Mouse (Mus musculus): ENCODE results near the gene Ildr2.

The Ildr2 gene

DNA sequence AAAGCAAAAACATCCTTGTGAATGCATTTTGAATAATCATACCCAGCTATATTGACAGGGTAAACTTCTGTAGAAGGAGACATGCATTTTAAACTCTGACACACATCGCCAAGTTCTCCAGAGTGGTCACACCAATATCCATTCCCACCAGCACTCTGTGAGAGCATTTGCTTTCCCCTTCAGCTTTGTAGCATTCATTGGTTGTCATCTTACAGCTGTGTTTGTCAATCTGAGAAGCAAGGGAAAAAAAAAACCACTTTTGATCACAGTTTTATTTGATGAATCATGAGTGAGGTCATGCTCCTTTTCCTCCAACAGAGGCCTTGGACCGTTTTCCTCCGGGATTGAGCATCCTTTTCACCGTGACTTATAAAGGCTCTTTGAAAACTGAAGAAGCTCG lies 89.6 kb downstream of the Ildr2 start:
- DNase-seq = no peak

DNA sequence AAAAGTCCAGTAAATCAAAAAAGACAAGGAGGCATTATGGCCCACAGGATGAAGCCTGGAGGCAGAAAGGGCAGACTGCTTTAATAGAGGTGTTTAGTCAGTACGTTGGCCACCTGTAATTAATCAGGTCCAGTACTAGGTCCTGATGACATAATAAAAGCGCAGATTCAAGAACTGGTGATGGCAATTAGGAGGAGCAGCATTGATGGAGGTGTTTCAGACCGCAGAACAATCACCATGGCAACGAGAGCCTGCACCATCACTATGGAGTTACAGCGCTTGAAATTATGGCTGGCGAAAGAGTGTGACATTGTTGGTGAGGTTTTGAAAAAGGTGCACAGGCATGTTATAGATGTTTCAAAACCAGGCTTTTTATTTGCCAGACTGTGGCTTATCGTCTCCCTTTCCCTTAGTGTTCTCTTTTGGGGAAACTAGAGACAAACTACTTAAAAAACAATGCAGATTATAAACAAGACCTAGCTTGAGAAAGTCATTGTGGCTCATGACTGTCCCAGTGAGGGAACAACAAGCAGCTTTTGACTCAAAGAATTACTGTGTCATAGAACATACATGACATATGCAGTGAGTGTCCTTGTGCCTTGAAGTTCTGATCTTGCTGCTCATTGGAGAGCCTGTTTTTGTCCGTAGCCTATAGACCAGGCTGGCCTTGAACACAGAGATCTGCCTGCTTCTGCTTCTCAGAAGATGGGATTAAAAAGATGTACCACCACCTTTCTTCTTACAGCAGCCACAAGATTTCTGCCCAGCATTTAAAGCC lies 90.5 kb downstream of the Ildr2 start:
- DNase-seq = peak; percentile 24 to 34

DNA sequence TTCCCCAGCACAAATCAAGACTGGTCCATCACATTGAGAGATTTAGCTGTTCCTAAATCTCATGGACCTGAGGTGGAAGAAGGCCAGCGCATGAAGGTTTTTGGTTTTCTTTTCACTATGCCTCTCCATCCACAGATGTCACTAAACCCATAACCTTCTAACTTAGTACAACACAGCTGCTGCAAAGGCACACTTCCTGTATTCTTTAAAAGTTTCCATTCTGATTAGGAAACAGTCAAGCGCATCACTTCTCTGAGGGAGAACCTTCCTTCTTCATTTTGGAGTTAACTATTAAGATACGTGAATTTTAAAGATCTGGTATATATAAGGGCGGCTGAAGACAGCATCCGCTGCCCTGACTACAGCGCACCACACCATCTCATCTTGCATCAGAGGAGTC lies 91.7 kb downstream of the Ildr2 start:
- DNase-seq = no peak

DNA sequence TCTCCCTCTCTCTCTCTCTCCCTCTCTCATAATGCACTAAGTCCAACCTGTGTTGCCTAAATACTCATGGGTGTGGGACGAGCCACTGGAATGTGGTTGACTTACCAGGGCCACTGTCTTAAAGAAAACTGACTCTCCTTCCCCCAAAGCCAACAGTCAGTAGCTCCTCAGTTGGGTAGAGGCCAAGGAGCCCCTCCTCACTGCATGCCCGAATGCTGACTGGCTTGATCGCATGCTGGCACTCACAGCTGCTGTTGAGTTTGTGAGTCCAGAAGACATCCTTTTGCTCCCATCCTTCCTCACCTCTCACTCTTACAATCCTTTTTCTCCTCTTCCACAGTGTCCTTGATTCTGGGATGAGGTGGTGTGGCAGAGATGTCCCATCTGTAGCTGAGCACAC lies 93.0 kb downstream of the Ildr2 start:
- peak; percentile 76 to 82 for DNase-seq

GRCm38 (mm10) chr1:166349341-166349740 lies 95.4 kb downstream of the Ildr2 start:
- DNase-seq = no peak

DNA sequence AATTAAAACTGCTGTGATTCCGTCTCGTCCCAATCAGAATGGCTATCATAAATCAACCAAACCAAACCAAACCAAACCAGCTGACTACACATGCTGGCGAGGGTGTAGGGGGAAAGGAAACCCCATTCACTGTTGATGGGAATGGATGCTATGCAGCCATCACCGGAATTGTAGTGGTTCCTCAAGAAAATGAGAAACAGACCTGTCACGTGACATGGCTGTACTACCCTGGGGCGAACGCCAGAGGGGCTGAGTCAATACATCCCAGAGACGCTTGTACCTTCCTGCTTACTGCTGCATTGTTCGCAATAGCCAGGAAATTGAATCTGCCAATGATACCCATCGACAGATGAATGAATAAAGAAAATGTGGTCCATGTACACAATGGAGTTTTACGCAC lies 95.8 kb downstream of the Ildr2 start:
- no peak for DNase-seq

GRCm38 (mm10) chr1:166360157-166360855 lies 106.4 kb downstream of the Ildr2 start:
- peak; percentile 98 to 99 for DNase-seq

- peak; percentile 48 to 55 for DNase-seq
Observed at GRCm38 (mm10) chr1:166360896-166361295, 107.0 kb downstream of the Ildr2 start.

- no peak for DNase-seq
Observed at GRCm38 (mm10) chr1:166361842-166362241, 107.9 kb downstream of the Ildr2 start.

DNA sequence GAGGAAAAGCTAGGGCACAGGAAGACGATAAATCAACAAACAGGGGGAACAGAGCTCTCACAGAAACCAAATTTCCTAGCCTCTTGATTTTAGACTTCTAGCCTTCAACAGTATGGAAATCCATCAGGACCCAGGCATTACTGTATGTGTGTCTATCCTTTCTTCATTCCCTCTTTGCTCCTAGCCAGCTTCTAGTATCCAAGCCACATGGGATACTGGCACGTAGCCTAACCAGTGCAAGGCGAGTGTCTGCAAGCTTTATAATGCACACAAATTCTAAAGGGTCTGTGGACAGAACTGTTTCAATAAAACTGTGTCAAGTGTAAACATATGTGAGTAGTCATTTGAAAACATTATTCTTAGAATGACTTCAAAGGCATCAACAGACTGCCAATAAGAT lies 108.7 kb downstream of the Ildr2 start:
- no peak for DNase-seq

- no peak for DNase-seq
Observed at GRCm38 (mm10) chr1:166363122-166363521, 109.2 kb downstream of the Ildr2 start.
